Mouse (Mus musculus): Measurements from ENCODE around the gene Ppp1r3c. TPM values are rescaled to one million over a fixed set of nuclear protein-coding genes. Genes with fewer than 3 reads are reported as not detected.

Ppp1r3c gene
- polyA plus RNA-seq, 1 experiment from 2014 or later, result 4.0 TPM

DNA sequence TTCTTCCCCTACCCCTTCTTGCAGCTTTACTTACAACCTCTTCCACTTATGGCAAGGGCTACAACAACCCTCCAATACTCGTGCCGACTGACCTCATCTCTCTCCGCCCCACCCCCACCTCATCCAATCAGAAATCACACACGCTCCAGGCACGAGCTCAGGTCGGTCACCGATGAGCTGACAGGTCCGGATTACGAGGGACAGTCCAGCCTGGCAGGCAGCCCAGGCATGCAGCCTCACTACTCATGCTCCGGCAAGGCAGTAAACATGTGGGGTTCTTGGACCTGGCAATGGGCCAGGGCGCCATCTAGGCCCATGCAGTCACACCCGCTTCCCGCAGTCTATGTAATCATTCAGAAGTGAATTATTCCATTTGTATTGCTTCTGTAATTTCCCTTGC is 23.4 kb downstream of the Ppp1r3c start:
- 49% methylated on average over 13 of the region's 13 CpGs for WGBS
- no peak overlapping the region for H3K27ac ChIP-seq (ENCODE audit: low read depth, low read length)
- H3K27me3 ChIP-seq (replicated peaks; ENCODE audit: control insufficient read depth, insufficient read depth, low read length), result no peaks in the 10 kb centered on the region
- no peak overlapping the region for H3K9ac ChIP-seq (ENCODE audit: low read depth, low read length)
- no peak for TF ChIP-seq CTCF (IDR thresholded peaks at IDR 0.05; ENCODE audit: low read depth)
- no peaks in the 10 kb centered on the region for H3K4me1 ChIP-seq (replicated peaks; ENCODE audit: control insufficient read depth, insufficient read depth, low read length)
- no peak overlapping the region for H3K4me3 ChIP-seq (ENCODE audit: low read depth, low read length)
- no peaks in the 10 kb centered on the region for H3K9me3 ChIP-seq (ENCODE audit: control insufficient read depth)
- H3K36me3 ChIP-seq (ENCODE audit: control insufficient read depth, insufficient read depth), result no peaks in the 10 kb centered on the region
- no peak for ATAC-seq
- no peak overlapping the region for H3K4me2 ChIP-seq (replicated peaks; ENCODE audit: low read depth)

DNA sequence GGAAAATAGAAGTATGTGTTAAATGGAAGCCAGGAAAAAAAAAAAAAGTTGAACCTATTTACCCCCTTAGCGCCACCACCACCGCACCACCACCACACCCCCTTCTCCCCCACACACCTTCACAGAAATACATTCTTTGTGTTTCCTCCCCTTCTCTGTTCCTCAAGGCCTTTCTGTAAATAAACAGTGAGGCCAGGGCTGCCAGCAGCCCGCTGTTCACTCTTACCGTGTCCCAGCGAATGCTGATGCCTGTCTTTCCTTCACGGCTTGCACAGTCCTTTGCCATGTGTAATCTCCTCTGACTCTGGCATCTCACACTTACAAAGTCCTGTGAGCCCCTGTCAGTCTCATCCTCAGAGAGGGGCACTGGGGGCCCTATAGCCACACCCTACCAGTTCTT is 30.3 kb downstream of the Ppp1r3c start:
- TF ChIP-seq CTCF (IDR thresholded peaks at IDR 0.05; ENCODE audit: low read depth), result no peak
- peak; percentile 28; the same call in 1 of the 2 replicates for ATAC-seq
- Histone ChIP-seq H3K36me3 (ENCODE audit: control insufficient read depth, insufficient read depth) (no peaks in the 10 kb centered on the region), H3K4me3 (ENCODE audit: low read depth, low read length) (no peak overlapping the region), H3K27me3 (replicated peaks; ENCODE audit: control insufficient read depth, insufficient read depth, low read length) (no peaks in the 10 kb centered on the region), H3K9me3 (ENCODE audit: control insufficient read depth) (no peaks in the 10 kb centered on the region), H3K27ac (ENCODE audit: low read depth, low read length) (no peak overlapping the region), H3K4me2 (replicated peaks; ENCODE audit: low read depth) (peak overlapping the region; percentile 41), H3K9ac (ENCODE audit: low read depth, low read length) (no peak overlapping the region), H3K4me1 (replicated peaks; ENCODE audit: control insufficient read depth, insufficient read depth, low read length) (no peaks in the 10 kb centered on the region)
- WGBS, result 31% methylated on average over 6 of the region's 6 CpGs

DNA sequence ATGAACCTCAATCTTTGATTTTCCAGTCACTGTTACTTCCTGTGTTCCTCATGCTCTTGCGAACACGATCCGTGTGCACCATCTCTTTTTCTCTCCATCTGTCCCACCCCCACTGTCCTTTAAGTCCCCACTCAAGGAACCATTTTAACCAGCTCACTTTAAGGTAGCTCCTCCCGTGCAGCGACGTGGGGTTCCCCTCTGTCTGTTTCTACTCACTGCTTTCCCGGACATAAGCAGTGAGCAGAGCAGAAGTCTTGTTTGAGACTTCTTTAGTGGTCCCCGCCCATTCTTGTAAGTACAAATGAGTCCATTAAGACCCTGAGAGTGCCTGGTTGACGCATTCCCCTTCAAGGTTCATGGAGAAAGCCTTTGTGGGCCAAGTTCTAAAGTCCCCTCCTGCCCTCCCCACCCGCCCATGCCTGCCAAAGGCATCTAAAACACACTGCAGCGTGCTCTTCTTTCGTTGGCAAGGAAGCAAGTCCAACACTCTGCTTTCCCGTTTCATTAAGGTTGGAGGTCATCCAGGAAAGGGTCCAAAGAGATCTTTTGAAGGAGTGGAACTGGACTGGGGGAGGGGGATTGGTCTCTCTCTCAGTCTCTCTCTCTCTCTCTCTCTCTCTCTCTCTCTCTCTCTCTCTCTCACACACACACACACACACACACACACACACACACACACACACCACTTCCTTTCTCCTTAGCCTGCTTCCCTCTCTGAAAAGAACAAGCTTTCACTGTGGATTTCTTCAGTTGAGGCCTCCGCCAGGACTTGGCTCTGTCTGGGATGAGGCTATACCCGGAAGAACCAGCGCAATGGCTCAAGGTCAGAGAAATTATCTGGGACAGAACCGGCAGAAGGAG is 30.9 kb downstream of the Ppp1r3c start:
- Histone ChIP-seq H3K9me3 (ENCODE audit: control insufficient read depth) (no peaks in the 10 kb centered on the region), H3K4me3 (ENCODE audit: low read depth, low read length) (no peak overlapping the region), H3K4me2 (replicated peaks; ENCODE audit: low read depth) (peak overlapping the region; percentile 41), H3K9ac (ENCODE audit: low read depth, low read length) (no peak overlapping the region), H3K27ac (ENCODE audit: low read depth, low read length) (peak overlapping the region; percentile 46), H3K4me1 (replicated peaks; ENCODE audit: control insufficient read depth, insufficient read depth, low read length) (no peaks in the 10 kb centered on the region), H3K36me3 (ENCODE audit: control insufficient read depth, insufficient read depth) (no peaks in the 10 kb centered on the region), H3K27me3 (replicated peaks; ENCODE audit: control insufficient read depth, insufficient read depth, low read length) (no peaks in the 10 kb centered on the region)
- peak; percentile 73 for ATAC-seq
- WGBS, result 50% methylated on average over 17 of the region's 17 CpGs
- TF ChIP-seq CTCF (IDR thresholded peaks at IDR 0.05; ENCODE audit: low read depth), result no peak

DNA sequence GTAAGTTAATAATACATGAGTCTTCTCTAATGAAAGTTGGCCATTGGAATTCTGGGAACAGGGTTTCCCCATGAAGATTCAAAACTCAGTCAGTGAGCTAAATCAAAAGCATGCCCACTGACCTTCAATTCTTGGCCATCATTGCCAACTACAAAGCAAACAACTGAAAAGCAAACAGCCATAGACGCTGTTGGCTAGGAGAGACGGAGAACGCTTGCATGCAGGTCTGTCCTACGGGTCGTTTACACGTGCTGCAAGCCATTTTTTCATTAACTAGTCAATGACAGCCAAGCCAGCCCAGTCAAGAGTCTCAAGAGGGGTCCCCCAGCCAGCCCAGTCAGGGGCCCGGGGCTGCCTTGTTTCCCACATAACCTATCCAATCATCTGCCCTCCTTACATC is 31.7 kb downstream of the Ppp1r3c start:
- Histone ChIP-seq H3K27me3 (replicated peaks; ENCODE audit: control insufficient read depth, insufficient read depth, low read length) (no peaks in the 10 kb centered on the region), H3K4me1 (replicated peaks; ENCODE audit: control insufficient read depth, insufficient read depth, low read length) (no peaks in the 10 kb centered on the region), H3K9ac (ENCODE audit: low read depth, low read length) (no peak overlapping the region), H3K4me2 (replicated peaks; ENCODE audit: low read depth) (no peak overlapping the region), H3K4me3 (ENCODE audit: low read depth, low read length) (no peak overlapping the region), H3K9me3 (ENCODE audit: control insufficient read depth) (no peaks in the 10 kb centered on the region), H3K36me3 (ENCODE audit: control insufficient read depth, insufficient read depth) (no peaks in the 10 kb centered on the region), H3K27ac (ENCODE audit: low read depth, low read length) (no peak overlapping the region)
- TF ChIP-seq CTCF (IDR thresholded peaks at IDR 0.05; ENCODE audit: low read depth), result no peak
- ATAC-seq, result no peak
- 58% methylated on average over 7 of the region's 7 CpGs for WGBS

DNA sequence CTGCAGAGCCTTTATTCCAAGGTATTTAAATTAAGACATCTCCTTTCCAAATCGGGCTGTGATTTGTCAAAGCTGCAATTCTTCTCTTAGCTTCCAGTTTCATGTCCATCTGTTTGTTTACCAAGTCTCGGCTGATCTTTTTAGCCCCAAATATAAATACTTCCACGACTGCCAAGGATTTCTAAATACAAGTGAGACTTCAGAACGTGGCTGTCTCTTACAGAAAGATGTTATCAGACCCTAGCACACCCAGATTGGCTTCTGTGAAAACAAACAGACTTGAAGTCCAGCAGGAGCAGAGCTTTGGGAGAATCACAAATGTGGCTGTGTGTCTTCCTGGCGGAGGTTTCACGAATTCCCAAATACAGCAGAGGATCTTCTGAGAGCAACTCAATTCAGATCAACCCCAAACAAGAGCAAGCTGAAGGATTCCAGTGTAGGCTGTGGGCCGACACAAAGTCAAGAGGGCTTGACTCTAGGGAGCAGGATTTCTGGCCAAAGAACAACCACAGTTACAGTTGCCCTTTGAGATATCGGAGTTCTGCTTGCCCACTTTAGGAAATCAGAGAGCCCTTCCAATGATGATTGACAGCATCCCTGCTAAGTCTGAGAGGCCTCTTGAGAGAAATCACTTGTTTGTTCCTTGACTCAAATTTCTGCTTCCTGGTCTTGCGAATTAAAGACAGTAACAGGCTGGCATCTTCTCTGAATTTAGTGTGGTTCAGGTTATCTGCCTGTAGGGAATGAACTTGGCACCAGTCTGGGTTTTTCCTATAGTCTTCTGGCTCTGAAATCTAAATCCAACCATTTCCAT is 34.4 kb downstream of the Ppp1r3c start:
- H3K9ac ChIP-seq (ENCODE audit: low read depth, low read length), result no peak overlapping the region
- no peaks in the 10 kb centered on the region for H3K27me3 ChIP-seq (replicated peaks; ENCODE audit: control insufficient read depth, insufficient read depth, low read length)
- H3K27ac ChIP-seq (ENCODE audit: low read depth, low read length), result no peak overlapping the region
- no peak for TF ChIP-seq CTCF (IDR thresholded peaks at IDR 0.05; ENCODE audit: low read depth)
- no peaks in the 10 kb centered on the region for H3K4me1 ChIP-seq (replicated peaks; ENCODE audit: control insufficient read depth, insufficient read depth, low read length)
- H3K36me3 ChIP-seq (ENCODE audit: control insufficient read depth, insufficient read depth), result no peaks in the 10 kb centered on the region
- no peaks in the 10 kb centered on the region for H3K9me3 ChIP-seq (ENCODE audit: control insufficient read depth)
- H3K4me2 ChIP-seq (replicated peaks; ENCODE audit: low read depth), result no peak overlapping the region
- no peak overlapping the region for H3K4me3 ChIP-seq (ENCODE audit: low read depth, low read length)
- ATAC-seq, result no peak
- WGBS, result 37% methylated on average over 9 of the region's 9 CpGs

DNA sequence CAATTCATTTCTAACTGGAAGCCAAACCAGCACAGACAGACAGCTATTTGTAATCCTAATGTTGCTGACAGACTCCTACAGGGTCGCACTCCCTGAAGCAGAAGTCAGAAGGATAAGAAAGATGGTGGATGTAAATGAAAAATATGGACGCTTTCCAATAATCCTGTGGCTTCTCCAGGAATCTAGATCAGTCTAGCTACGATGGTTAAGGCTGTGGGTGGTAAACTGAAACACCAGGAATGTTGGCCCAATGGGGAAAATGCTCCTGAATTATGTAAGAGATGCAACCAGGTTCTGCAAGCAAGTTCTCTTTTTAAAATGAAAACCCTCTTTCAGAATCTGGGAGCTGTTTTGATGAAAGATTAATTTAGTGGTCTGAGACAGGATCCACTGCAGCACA is 35.1 kb downstream of the Ppp1r3c start:
- Histone ChIP-seq H3K9ac (ENCODE audit: low read depth, low read length) (no peak overlapping the region), H3K36me3 (ENCODE audit: control insufficient read depth, insufficient read depth) (no peaks in the 10 kb centered on the region), H3K9me3 (ENCODE audit: control insufficient read depth) (no peaks in the 10 kb centered on the region), H3K27ac (ENCODE audit: low read depth, low read length) (no peak overlapping the region), H3K4me1 (replicated peaks; ENCODE audit: control insufficient read depth, insufficient read depth, low read length) (no peaks in the 10 kb centered on the region), H3K27me3 (replicated peaks; ENCODE audit: control insufficient read depth, insufficient read depth, low read length) (no peaks in the 10 kb centered on the region), H3K4me3 (ENCODE audit: low read depth, low read length) (no peak overlapping the region), H3K4me2 (replicated peaks; ENCODE audit: low read depth) (no peak overlapping the region)
- 58% methylated on average over 3 of the region's 3 CpGs for WGBS
- no peak for ATAC-seq
- TF ChIP-seq CTCF (IDR thresholded peaks at IDR 0.05; ENCODE audit: low read depth), result no peak

All from intestine, postnatal 0 days (tissue).